Mouse (Mus musculus) ES-E14 (cell line): ENCODE measurements around the gene Fam3c. TPM values are rescaled to one million over a fixed set of nuclear protein-coding genes. Genes with fewer than 3 reads are reported as not detected.

Experiments
- DNase-seq: peaks from one replicate; pipeline ENCODE4 v3.0.0-alpha.2; 2013; ENCODE audit warnings: low read depth, low spot score
- H3K27ac ChIP-seq: 2 replicates; pipeline ENCODE4 v1.5.1; 2012; ENCODE audit warnings: low read depth, mild to moderate bottlenecking, low read length, moderate library complexity, mixed read lengths; ENCODE audit not compliant: poor library complexity, insufficient read depth, severe bottlenecking
- H3K36me3 ChIP-seq: 2 replicates; pipeline ENCODE4 v1.6.1; 2012; ENCODE audit warnings: mild to moderate bottlenecking, low read length, moderate library complexity, mixed read lengths; ENCODE audit not compliant: control insufficient read depth, poor library complexity, insufficient read depth, severe bottlenecking
- H3K4me1 ChIP-seq, 2 experiments: fragments of 150-350 bp in 1 of 2; sonication (generic) in 1 of 2; 2 replicates each; pipeline ENCODE4 v1.6.1; 2012; ENCODE audit warnings: low read length in 2 of 2, mild to moderate bottlenecking in 1 of 2, mixed read lengths in 1 of 2; ENCODE audit not compliant: control insufficient read depth in 2 of 2, insufficient read depth in 2 of 2, poor library complexity in 1 of 2
- H3K4me3 ChIP-seq, 2 experiments: fragments of 150-350 bp in 1 of 2; sonication (generic) in 1 of 2; 2 replicates each; pipeline ENCODE4 v1.5.1; 2012; ENCODE audit warnings: low read length in 2 of 2, low read depth in 1 of 2, mild to moderate bottlenecking in 1 of 2, mixed read lengths in 1 of 2; ENCODE audit not compliant: insufficient read depth in 1 of 2, poor library complexity in 1 of 2, severe bottlenecking in 1 of 2
- H3K9ac ChIP-seq: 2 replicates; pipeline ENCODE4 v1.6.1; 2012; ENCODE audit warnings: low read depth, mild to moderate bottlenecking, low read length, mixed read lengths; ENCODE audit not compliant: poor library complexity, insufficient read depth, severe bottlenecking
- H3K9me3 ChIP-seq: fragments of 150-350 bp; sonication (generic); 2 replicates; pipeline ENCODE4 v1.6.1; 2012; ENCODE audit warnings: low read depth, mild to moderate bottlenecking, low read length; ENCODE audit not compliant: control insufficient read depth, insufficient read depth
- CHD2 ChIP-seq: IDR thresholded peaks from 2 replicates; pipeline ENCODE4 v1.6.1; 2014; ENCODE audit warnings: mild to moderate bottlenecking, low read depth, low read length, inconsistent platforms
- HCFC1 ChIP-seq: IDR thresholded peaks from 2 replicates; pipeline ENCODE4 v1.6.1; 2012; ENCODE audit warnings: low read length, inconsistent platforms, borderline replicate concordance; ENCODE audit not compliant: insufficient read depth
- MAFK ChIP-seq: IDR thresholded peaks from 2 replicates; pipeline ENCODE4 v1.6.1; 2014; ENCODE audit warnings: mild to moderate bottlenecking, low read depth, low read length, inconsistent platforms; ENCODE audit not compliant: insufficient read depth
- ZC3H11A ChIP-seq: IDR thresholded peaks from 2 replicates; pipeline ENCODE4 v1.6.1; 2012; ENCODE audit warnings: low read depth, mild to moderate bottlenecking, inconsistent platforms, low read length, borderline replicate concordance
- ZNF384 ChIP-seq: IDR thresholded peaks from 2 replicates; pipeline ENCODE4 v1.6.1; 2012; ENCODE audit warnings: low read depth, low read length, inconsistent platforms
- in situ Hi-C, 2 experiments: fragments of 600-800 bp; cut with MboI; formaldehyde crosslinking; loops; one replicate each; pipeline ENCODE4 v1.15.1; 2025; ENCODE audit warnings: low sequenced_read_pairs in 2 of 2, inconsistent platforms in 1 of 2; ENCODE audit not compliant: unreplicated experiment in 2 of 2
- total RNA-seq: library from RNA; depleted of rRNA; stranded (reverse); fragments of 300-350 nt; gene quantifications from 2 replicates; pipeline ENCODE4 v1.2.3, GENCODE M21; 2012

Fam3c gene
- total RNA-seq, 1 experiment, result 68.2 TPM

- Histone ChIP-seq H3K9ac (no peak overlapping the region), H3K4me1 (peaks cover 0 to 3% of the 10 kb centered on the region in 2 experiments; a peak in 1 of 4 replicates), H3K36me3 (no peaks in the 10 kb centered on the region), H3K4me3 (no peak overlapping the region), H3K9me3 (no peaks in the 10 kb centered on the region), H3K27ac (no peak overlapping the region)
- TF ChIP-seq ZNF384 (no peak), CHD2 (no peak)
- in situ Hi-C loops, result no loop called here
- DNase-seq, result no peak
Observed at GRCm38 (mm10) chr6:22297028-22297427, 59.0 kb downstream of the Fam3c start.

DNA sequence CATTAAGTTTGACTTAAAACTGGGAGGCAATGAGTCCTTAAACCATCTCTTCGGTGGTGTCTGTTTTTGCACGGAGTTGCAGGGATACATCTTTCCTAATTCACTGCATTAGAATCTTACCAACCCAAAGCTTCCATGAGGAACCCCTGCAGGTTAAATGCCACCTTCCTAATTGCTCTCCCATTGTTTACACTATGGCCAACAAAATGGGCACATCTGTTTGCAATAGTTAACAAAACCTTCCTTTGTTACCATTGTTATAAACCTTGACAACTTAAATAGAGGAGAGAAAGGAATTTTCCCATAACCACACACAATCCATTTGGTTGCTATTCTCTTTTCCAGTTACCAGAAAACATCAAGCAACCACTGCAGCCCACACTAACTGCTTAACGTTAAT lies 62.1 kb downstream of the Fam3c start:
- no peak for DNase-seq
- no peak overlapping the region for H3K4me3 ChIP-seq
- H3K4me1 ChIP-seq, result peaks cover 0 to 4% of the 10 kb centered on the region in 2 experiments; a peak in 1 of 4 replicates
- in situ Hi-C loops, result no loop called here
- H3K36me3 ChIP-seq, result no peaks in the 10 kb centered on the region
- H3K9me3 ChIP-seq, result no peaks in the 10 kb centered on the region
- H3K27ac ChIP-seq, result no peak overlapping the region
- no peak overlapping the region for H3K9ac ChIP-seq
- TF ChIP-seq MAFK (no peak), CHD2 (no peak), ZC3H11A (no peak), HCFC1 (no peak)

DNA sequence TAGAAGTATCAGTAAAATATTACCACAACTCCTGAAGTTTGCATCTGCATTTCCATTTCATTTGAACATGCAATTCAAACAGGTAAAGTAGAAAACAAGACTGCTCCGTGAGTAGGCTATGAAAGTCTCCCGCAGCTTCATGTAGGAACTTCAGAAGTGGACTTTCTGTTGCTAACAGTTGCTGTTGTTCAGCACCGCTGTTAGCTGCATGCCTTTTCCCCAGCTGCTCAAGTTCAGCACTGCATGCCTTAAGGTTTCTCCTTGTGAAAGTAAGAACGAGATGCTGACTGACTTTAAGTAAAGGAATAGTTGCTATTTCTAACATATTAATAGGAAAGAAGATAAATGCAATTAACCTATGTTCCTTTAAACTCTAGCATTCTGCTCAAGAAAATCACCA lies 64.0 kb downstream of the Fam3c start:
- Histone ChIP-seq H3K9me3 (no peaks in the 10 kb centered on the region), H3K36me3 (no peaks in the 10 kb centered on the region), H3K4me1 (peaks cover 2 to 6% of the 10 kb centered on the region in 2 experiments; a peak in 1 of 4 replicates), H3K27ac (no peak overlapping the region), H3K4me3 (no peak overlapping the region), H3K9ac (no peak overlapping the region)
- DNase-seq, result no peak
- TF ChIP-seq ZNF384, result no peak
- TF ChIP-seq CHD2, result no peak
- in situ Hi-C loops, result no loop called here

DNA sequence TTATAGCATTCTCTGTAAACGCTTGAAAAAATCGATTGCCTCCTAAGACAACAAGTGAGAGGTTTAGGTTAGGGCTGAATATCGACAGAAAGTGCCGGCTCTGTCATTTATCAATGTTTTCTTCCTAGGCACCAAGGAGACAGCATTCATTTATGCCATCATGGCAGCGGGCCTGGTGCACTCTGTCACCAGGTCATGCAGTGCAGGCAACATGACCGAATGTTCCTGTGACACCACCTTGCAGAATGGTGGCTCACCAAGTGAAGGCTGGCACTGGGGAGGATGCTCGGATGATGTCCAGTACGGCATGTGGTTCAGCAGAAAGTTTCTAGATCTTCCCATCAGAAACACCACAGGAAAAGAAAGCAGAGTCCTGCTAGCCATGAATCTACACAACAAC lies 65.3 kb downstream of the Fam3c start:
- Histone ChIP-seq H3K36me3 (no peaks in the 10 kb centered on the region), H3K9me3 (no peaks in the 10 kb centered on the region), H3K27ac (no peak overlapping the region), H3K4me3 (no peak overlapping the region), H3K4me1 (peaks cover 2 to 6% of the 10 kb centered on the region in 2 experiments; a peak in 1 of 4 replicates), H3K9ac (no peak overlapping the region)
- in situ Hi-C loops, result no loop called here
- no peak for TF ChIP-seq MAFK
- DNase-seq, result no peak

- TF ChIP-seq ZC3H11A (no peak), HCFC1 (no peak), CHD2 (no peak), MAFK (no peak), ZNF384 (no peak)
- Histone ChIP-seq H3K27ac (no peak overlapping the region), H3K36me3 (no peaks in the 10 kb centered on the region), H3K4me1 (peaks cover 2 to 6% of the 10 kb centered on the region in 2 experiments; a peak in 1 of 4 replicates), H3K9me3 (no peaks in the 10 kb centered on the region), H3K4me3 (peak overlapping the region; percentile 44 to 66; a peak in 2 of 4 replicates), H3K9ac (no peak overlapping the region)
- no peak for DNase-seq
- in situ Hi-C loops, result no loop called here
Observed at GRCm38 (mm10) chr6:22289461-22290021, 66.5 kb downstream of the Fam3c start.
